Mouse (Mus musculus): Measurements from ENCODE around the gene Plekha7. TPM values are rescaled to one million over a fixed set of nuclear protein-coding genes. Genes with fewer than 3 reads are reported as not detected.
A peak's percentile ranks its signal among the peaks of the same experiment; 100 is the strongest.

Plekha7 gene
- total and polyA plus RNA-seq, 2 experiments from 2014 or later: 19.4 to 40.4 TPM

- Histone ChIP-seq H3K9me3 (replicated peaks; ENCODE audit: control insufficient read depth, low read length) (no peaks in the 10 kb centered on the region), H3K36me3 (replicated peaks; ENCODE audit: control insufficient read depth, insufficient read depth, low read length) (no peaks in the 10 kb centered on the region), H3K9ac (replicated peaks; ENCODE audit: low read depth, low read length) (no peak overlapping the region), H3K27ac (ENCODE audit: low read depth) (peak overlapping the region; percentile 33; the same call in 1 of the 2 replicates), H3K4me2 (ENCODE audit: low read depth, low read length) (peak overlapping the region; percentile 60), H3K4me1 (ENCODE audit: control insufficient read depth, insufficient read depth) (peaks cover 18% of the 10 kb centered on the region), H3K4me3 (ENCODE audit: low read depth, low read length) (peak overlapping the region; percentile 16), H3K27me3 (ENCODE audit: control insufficient read depth, insufficient read depth, low read length) (no peaks in the 10 kb centered on the region)
- no peak for DNase-seq (ENCODE audit: low spot score)
- 4% methylated on average over 7 of the region's 7 CpGs for WGBS
- TF ChIP-seq EP300 (IDR thresholded peaks at IDR 0.05; ENCODE audit: low read depth): no peak
- TF ChIP-seq CTCF (IDR thresholded peaks at IDR 0.05; ENCODE audit: low read depth): peak; percentile 54
- ATAC-seq (ENCODE audit: insufficient read depth, low read depth): no peak; the same call in 1 of the 2 replicates
These were observed 60.8 kb downstream of the Plekha7 start for GRCm38 (mm10) chr7:116247377-116247729.

- peaks cover 18% of the 10 kb centered on the region for H3K4me1 ChIP-seq (ENCODE audit: control insufficient read depth, insufficient read depth)
These were observed 61.3 kb downstream of the Plekha7 start for GRCm38 (mm10) chr7:116246696-116247376.

GRCm38 (mm10) chr7:116245815-116246695 is 62.1 kb downstream of the Plekha7 start:
- Histone ChIP-seq H3K9me3 (replicated peaks; ENCODE audit: control insufficient read depth, low read length) (no peaks in the 10 kb centered on the region), H3K4me1 (ENCODE audit: control insufficient read depth, insufficient read depth) (peaks cover 18% of the 10 kb centered on the region), H3K9ac (replicated peaks; ENCODE audit: low read depth, low read length) (0 out of 2 replicates have a peak overlapping the region, but pooled peaks have one; percentile 20), H3K27ac (ENCODE audit: low read depth) (peak overlapping the region; percentile 33; the same call in 1 of the 2 replicates), H3K4me2 (ENCODE audit: low read depth, low read length) (peak overlapping the region; percentile 60), H3K4me3 (ENCODE audit: low read depth, low read length) (peak overlapping the region; percentile 16), H3K27me3 (ENCODE audit: control insufficient read depth, insufficient read depth, low read length) (no peaks in the 10 kb centered on the region), H3K36me3 (replicated peaks; ENCODE audit: control insufficient read depth, insufficient read depth, low read length) (no peaks in the 10 kb centered on the region)
- ATAC-seq (ENCODE audit: insufficient read depth, low read depth) (no peak), DNase-seq (ENCODE audit: low spot score) (peak; percentile 51)
- 20% methylated on average over 15 of the region's 15 CpGs for WGBS
- TF ChIP-seq CTCF (IDR thresholded peaks at IDR 0.05; ENCODE audit: low read depth): peak; percentile 70
- no peak for TF ChIP-seq EP300 (IDR thresholded peaks at IDR 0.05; ENCODE audit: low read depth)

More at GRCm38 (mm10) chr7:116246696-116247376, 61.3 kb downstream of the Plekha7 start:
- Histone ChIP-seq H3K4me3 (ENCODE audit: low read depth, low read length) (peak overlapping the region; percentile 16), H3K9me3 (replicated peaks; ENCODE audit: control insufficient read depth, low read length) (no peaks in the 10 kb centered on the region), H3K27ac (ENCODE audit: low read depth) (peak overlapping the region; percentile 33), H3K27me3 (ENCODE audit: control insufficient read depth, insufficient read depth, low read length) (no peaks in the 10 kb centered on the region), H3K36me3 (replicated peaks; ENCODE audit: control insufficient read depth, insufficient read depth, low read length) (no peaks in the 10 kb centered on the region), H3K9ac (replicated peaks; ENCODE audit: low read depth, low read length) (no peak overlapping the region), H3K4me2 (ENCODE audit: low read depth, low read length) (peak overlapping the region; percentile 60)
- ATAC-seq (ENCODE audit: insufficient read depth, low read depth) (peak; percentile 67), DNase-seq (ENCODE audit: low spot score) (no peak)
- TF ChIP-seq EP300 (IDR thresholded peaks at IDR 0.05; ENCODE audit: low read depth): no peak
- TF ChIP-seq CTCF (IDR thresholded peaks at IDR 0.05; ENCODE audit: low read depth): no peak
- WGBS: 12% methylated on average over 15 of the region's 15 CpGs

GRCm38 (mm10) chr7:116244302-116245165 is 63.6 kb downstream of the Plekha7 start:
- no peaks in the 10 kb centered on the region for H3K9me3 ChIP-seq (replicated peaks; ENCODE audit: control insufficient read depth, low read length)
- DNase-seq (ENCODE audit: low spot score) (no peak), ATAC-seq (ENCODE audit: insufficient read depth, low read depth) (no peak)
- peaks cover 24% of the 10 kb centered on the region for H3K4me1 ChIP-seq (ENCODE audit: control insufficient read depth, insufficient read depth)
- H3K27me3 ChIP-seq (ENCODE audit: control insufficient read depth, insufficient read depth, low read length): no peaks in the 10 kb centered on the region
- no peak overlapping the region for H3K4me2 ChIP-seq (ENCODE audit: low read depth, low read length)
- H3K4me3 ChIP-seq (ENCODE audit: low read depth, low read length): no peak overlapping the region
- TF ChIP-seq CTCF (IDR thresholded peaks at IDR 0.05; ENCODE audit: low read depth): peak; percentile 52
- TF ChIP-seq EP300 (IDR thresholded peaks at IDR 0.05; ENCODE audit: low read depth): no peak
- 19% methylated on average over 7 of the region's 7 CpGs for WGBS
- H3K9ac ChIP-seq (replicated peaks; ENCODE audit: low read depth, low read length): no peak overlapping the region
- H3K27ac ChIP-seq (ENCODE audit: low read depth): peak overlapping the region; percentile 61
- H3K36me3 ChIP-seq (replicated peaks; ENCODE audit: control insufficient read depth, insufficient read depth, low read length): no peaks in the 10 kb centered on the region

DNA sequence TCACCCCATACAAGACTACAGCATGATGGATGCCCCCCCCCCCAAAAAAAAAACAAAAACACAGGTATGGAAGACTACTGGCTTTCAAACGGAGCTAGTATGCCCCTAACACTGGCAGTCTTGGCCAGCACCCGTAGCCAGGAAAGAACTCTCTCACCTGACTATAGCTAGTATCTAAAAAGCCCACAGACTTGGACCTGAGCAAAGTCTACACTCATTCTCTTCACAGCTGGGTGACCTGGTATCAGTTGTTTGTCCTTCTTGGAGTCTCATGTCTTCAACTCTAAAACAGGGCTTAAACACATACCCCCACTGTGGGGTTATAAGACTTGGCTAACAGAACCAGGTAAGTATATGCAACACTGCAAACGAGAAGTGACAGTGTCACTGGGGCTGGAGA is 65.4 kb downstream of the Plekha7 start:
- Histone ChIP-seq H3K27me3 (ENCODE audit: control insufficient read depth, insufficient read depth, low read length) (no peaks in the 10 kb centered on the region), H3K27ac (ENCODE audit: low read depth) (no peak overlapping the region), H3K36me3 (replicated peaks; ENCODE audit: control insufficient read depth, insufficient read depth, low read length) (no peaks in the 10 kb centered on the region), H3K9me3 (replicated peaks; ENCODE audit: control insufficient read depth, low read length) (no peaks in the 10 kb centered on the region), H3K4me3 (ENCODE audit: low read depth, low read length) (no peak overlapping the region), H3K9ac (replicated peaks; ENCODE audit: low read depth, low read length) (no peak overlapping the region), H3K4me1 (ENCODE audit: control insufficient read depth, insufficient read depth) (peaks cover 35% of the 10 kb centered on the region), H3K4me2 (ENCODE audit: low read depth, low read length) (no peak overlapping the region)
- 69% methylated on average over 3 of the region's 3 CpGs for WGBS
- TF ChIP-seq EP300 (IDR thresholded peaks at IDR 0.05; ENCODE audit: low read depth) (no peak), CTCF (IDR thresholded peaks at IDR 0.05; ENCODE audit: low read depth) (no peak)
- DNase-seq (ENCODE audit: low spot score) (no peak), ATAC-seq (ENCODE audit: insufficient read depth, low read depth) (no peak)

Measured in heart, postnatal 0 days (tissue).